Mouse (Mus musculus) testis, postnatal 14 days (tissue): ENCODE measurements around the gene Tpd52l2.
"Not testable (repeated sequence)": the region's sequence is repeated elsewhere in the genome, so short reads cannot be mapped to it uniquely, and the experiment has no call there.

Experiments used
- DNase-seq: peaks from one replicate; pipeline ENCODE4 v3.0.0; 2021; ENCODE audit warnings: low spot score

The Tpd52l2 gene

DNA sequence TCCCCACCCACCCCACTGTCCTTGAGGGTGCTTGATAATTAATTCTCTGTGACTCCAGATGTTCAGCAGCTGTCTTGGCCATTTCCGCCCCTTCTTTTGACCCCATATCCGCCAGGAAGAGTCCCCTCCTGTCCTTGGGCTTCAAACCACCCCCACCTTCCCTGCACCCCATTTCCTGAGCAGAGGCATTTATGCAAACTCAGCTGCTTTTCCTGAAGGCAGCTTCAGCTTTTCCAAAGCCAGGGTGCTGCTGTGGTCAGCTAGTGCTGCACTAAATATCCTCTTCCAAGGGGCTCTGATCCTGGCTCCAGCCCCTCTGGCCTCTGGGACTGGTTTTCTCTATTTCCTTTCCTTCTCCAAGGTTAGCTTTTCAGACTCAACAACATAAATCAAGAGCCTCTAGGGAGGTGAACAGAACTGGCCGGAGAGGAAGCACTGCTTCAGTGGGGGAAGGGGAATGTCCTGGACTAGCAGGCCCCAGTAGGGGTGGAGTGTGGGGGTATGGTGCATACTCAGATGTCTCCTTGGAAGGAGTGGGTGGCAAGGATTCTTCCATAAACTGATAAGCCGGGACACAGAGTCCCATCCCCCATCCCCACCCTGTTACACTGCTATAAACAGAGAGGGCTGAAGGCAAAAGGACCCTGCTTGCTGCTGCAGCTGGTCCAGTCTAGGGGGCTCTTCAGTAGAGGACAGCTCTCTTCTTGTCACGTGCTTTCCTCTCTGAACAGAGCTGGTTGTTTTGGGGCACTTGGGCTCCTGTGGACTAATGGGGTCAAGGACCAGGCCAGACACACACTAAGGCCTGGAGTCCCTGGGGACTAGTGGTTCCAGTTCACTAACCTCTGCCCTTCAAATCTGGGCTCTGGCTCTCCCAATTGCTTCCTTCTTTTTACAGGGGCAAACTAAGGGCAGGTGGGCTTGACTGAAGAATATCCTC, 9.3 kb upstream of the Tpd52l2 start:
- DNase-seq: peak; percentile 82

DNA sequence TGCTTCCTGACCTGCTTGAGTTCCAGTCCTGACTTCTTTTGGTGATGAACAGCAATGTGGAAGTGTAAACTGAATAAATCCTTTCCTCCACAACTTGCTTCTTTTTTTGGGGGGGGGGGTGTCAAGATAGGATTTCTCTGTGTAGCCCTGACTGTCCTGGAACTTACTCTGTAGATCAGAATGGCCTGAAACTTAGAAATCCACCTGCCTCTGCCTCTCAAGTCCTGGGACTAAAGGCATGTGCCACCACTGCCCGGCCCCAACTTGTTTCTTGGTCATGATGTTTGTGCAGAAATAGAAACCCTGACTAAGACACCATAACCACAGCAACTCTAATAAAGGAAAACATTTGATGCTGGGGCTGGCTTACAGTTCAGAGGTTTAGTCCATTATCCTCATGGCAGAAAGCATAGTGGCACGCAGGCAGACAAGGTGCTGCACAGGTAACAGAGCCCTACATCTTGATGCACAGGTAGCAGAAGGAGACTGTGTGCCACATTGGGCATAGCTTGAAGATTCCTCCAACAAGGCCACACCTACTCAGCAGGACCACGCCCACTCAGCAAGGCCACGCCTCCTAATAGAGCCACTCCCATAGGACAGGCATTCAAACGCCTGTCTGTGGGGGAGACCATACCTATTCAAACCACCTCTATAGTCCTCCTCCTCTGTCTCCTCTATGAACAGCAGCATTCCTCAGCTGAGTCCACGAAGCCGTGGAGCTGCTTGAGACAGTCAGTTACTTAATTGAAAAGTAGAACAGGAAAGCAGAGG, 5.3 kb upstream of the Tpd52l2 start:
- peak; percentile 42 for DNase-seq

DNA sequence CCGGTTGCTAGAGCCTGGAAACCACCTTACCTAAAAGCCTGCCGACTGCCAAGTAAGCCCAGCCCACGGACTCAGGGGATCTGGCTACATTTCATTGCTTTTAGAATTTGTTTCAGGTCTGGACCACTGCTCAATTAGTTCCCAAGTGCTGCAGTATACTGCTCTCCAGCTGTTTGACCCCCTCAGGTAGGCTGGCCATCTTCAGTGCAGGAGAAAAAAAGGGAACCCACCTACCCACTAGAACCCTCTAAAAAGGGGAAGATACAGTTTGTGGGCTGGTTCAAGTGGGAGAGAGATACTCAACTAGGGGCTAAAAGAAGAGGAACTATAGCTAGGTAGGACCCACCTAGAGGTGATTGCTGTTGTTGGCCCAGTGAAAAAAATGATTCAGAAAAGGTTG, 4.7 kb upstream of the Tpd52l2 start:
- no peak for DNase-seq

- no peak for DNase-seq
Measured at GRCm38 (mm10) chr2:181493156-181493927, 3.6 kb upstream of the Tpd52l2 start, which contains the start of gene Abhd16b. Gene Abhd16b, plus strand, starts transcription at chr2:181493206.

DNA sequence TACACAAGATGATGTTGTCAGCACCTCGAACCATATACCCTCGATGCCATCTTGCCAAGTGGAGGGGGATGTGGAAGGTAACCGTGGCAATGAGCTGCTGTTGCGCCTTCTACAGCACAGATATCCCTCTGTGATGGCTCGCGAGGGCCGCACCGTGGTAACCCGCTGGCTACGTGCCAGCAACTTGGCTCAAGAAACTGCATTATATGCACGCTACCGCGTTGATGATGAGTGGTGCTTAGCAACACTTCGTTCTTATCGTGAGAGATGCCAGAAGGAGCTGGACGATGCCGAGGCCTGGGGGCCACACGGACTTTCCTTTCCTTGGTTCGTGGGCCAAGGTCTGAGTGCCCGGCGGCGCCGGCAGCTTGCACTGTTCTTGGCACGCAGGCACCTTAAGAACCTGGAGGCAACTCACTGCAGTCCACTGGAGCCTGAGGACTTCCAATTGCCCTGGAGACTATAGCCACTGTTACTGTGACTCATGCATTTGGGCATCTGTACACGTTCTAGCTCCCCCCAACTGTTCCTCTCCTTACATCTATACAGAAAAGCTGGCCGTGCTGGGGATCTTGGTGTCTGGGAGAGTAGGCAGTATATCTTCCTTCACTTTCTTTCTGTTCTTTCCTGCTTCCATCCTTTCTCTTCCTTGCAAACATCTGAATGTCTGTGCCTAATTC, 2.5 kb upstream of the Tpd52l2 start:
- DNase-seq: no peak

DNA sequence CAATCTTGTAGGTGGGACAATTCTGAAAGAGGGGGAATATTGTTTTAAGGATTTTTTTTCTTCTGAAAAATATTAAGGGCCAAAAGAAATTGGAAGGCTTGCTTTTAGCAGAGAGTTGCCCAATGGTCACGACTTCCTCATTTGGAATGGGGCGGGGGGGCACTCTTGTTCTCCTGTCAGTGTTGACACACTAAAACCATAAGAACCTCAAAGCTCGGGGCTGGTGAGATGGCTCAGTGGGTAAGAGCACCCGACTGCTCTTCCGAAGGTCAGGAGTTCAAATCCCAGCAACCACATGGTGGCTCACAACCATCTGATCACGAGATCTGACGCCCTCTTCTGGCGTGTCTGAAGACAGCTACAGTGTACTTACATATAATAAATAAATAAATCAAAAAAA, 1.1 kb upstream of the Tpd52l2 start:
- not testable (repeated sequence) for DNase-seq

- DNase-seq: peak; percentile 59
Measured at GRCm38 (mm10) chr2:181496281-181496680, 661 bp upstream of the Tpd52l2 start.

- peak; percentile 73 for DNase-seq
Measured at GRCm38 (mm10) chr2:181497548-181497875, 570 bp downstream of the Tpd52l2 start.

DNA sequence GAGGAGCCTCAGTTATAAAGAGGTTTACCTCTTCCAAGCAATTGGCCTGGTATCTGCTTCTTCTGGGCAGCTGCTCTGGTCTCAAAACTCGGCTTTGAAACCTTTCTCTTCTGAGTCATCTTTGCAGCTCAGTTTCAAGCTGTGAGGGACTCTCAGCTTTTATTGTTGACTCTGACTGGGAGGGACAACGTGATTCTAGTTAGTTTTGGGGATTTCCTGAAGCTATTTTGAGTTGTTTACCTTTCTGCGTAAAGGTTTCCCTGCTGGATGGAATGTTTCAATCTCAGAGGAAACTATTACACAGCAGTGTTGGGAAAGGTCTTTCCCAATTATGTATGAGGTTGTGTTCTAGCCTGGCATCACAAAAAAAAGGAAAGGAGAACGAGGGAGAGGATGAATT, 1.7 kb downstream of the Tpd52l2 start:
- no peak for DNase-seq

DNA sequence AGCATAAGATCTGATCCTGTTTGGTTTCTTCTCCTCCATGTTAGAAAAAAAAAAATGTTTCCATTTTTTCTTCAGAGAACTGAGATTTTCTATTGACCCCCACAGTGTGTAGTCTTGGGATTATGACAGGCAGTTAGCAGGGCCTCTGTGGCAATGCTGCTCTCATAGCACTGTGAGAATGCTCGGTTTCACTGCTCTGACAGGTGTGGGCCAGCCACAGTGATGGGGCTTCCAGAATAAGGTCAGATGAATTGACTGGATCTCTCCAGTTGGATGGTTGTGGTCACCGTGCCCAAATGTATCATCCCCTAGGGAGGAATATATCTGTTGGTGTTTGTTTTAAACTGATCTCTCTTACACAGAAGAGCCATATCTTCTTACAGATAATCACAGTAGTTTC, 12.2 kb downstream of the Tpd52l2 start:
- no peak for DNase-seq

GRCm38 (mm10) chr2:181511231-181511630, 14.3 kb downstream of the Tpd52l2 start:
- DNase-seq: no peak

DNA sequence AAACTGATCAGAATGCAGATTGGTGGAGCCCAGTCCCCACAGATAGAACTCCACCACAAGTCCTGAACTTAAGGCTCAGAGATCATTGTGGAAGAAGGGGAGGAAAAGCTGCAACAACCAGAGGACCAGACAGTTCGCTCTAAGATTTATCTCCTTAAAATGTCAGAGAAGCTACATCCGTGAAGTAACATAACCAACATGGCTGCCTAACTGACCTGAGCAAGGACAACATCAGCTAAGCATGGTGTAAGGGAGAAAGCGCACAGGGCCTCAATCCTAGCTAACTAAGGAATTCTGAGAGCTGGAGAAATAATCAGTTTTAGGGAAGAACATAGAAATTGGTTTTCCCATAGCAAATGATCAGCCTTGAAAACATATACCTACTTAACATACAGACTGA, 22.3 kb downstream of the Tpd52l2 start:
- no peak for DNase-seq

GRCm38 (mm10) chr2:181520118-181520935, 23.4 kb downstream of the Tpd52l2 start, which contains the start of gene Dnajc5:
Gene Dnajc5, plus strand, starts transcription at chr2:181520485.
- DNase-seq: peak; percentile 97

DNA sequence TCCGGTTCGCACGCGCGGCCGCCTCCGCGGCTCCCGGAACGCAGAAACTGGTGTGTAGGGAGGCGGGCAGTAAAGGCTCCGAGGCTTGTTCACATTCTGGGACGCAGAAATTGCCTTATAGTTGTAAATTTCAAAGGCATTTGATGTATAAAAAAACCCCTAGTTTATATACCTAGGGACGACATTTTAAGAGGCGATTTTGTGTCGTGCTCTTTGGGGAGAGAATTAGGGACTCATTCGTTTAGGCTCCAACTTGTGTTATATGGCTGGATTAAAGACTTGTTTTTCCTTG, 23.9 kb downstream of the Tpd52l2 start:
- DNase-seq: no peak

- no peak for DNase-seq
Measured at GRCm38 (mm10) chr2:181521491-181521890, 24.5 kb downstream of the Tpd52l2 start.

GRCm38 (mm10) chr2:181522811-181523210, 25.9 kb downstream of the Tpd52l2 start:
- no peak for DNase-seq

DNA sequence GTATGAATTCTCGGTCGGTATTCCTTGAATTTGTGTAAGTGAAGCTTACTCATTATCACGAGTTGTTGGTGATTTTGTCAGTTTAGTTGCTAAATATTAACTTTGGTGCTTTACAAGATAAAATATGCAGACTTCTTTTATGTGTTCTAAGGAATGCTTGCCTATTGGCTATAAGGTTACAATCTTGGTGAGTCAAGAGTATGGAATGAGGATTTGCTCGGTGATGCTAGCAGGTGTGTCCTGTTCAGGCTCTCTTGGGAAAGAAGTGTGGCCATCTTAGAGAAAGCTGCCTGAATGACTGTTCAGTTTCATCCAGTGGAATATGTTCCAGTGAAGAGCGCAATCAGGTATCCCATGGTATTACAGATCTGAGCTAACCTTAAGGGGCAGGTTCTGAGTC, 28.6 kb downstream of the Tpd52l2 start:
- DNase-seq: no peak

DNA sequence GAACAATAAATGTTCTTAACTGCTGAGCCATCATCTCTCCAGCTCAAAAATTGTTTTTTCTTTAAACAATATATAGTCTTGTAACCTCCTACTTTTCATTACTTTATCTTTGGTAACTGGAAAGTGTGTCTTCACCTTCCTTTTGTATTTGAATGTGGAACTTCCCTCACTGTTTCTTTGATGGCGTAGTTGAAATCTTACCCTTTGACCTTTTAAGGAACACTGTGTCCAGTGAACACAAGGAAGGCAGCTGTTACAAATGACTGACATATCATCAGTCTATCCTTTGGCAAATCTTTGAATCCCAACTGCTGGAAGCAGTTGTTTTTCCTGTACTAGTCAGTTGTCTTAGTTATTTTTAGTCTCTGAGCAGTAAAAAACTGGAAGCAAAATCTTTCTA, 32.1 kb downstream of the Tpd52l2 start:
- no peak for DNase-seq

GRCm38 (mm10) chr2:181532589-181532988, 35.6 kb downstream of the Tpd52l2 start:
- no peak for DNase-seq

GRCm38 (mm10) chr2:181536410-181536809, 39.5 kb downstream of the Tpd52l2 start:
- no peak for DNase-seq

- DNase-seq: no peak
Measured at GRCm38 (mm10) chr2:181537444-181538047, 40.6 kb downstream of the Tpd52l2 start.
